Mouse (Mus musculus): ENCODE results near the gene Rif1. TPM values are rescaled to one million over a fixed set of nuclear protein-coding genes. Genes with fewer than 3 reads are reported as not detected.
"Not testable (repeated sequence)": the region's sequence is repeated elsewhere in the genome, so short reads cannot be mapped to it uniquely, and the experiment has no call there.

Gene Rif1
- polyA plus RNA-seq, 2 experiments, result 10.9 to 16.9 TPM

DNA sequence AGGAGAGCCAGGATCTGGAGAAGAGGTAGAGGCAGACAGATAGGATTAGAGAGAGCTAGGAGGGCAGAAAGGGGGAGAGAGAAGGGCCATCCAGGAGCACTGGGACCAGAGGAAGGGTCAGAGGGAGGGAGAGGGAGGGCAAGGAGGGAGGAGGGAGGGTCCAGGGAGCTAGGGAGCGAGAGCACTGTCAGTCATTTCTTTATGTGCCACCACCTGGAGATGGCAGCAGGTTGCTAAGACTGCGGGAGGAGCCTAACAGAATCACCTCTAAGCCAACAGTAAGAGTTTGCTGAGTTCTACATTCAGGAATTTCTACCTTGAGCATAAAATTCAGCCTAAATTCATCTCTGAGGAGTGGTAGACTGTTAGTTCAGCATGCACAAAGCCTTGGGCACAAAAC, 6.0 kb downstream of the Rif1 start:
- DNase-seq (ENCODE audit: low read depth in 3 of 3, low spot score in 3 of 3) (no peak), ATAC-seq (ENCODE audit: insufficient read depth) (no peak)
- WGBS (ENCODE audit: insufficient replicate concordance), result 84% methylated on average over 2 of the region's 2 CpGs
- H3K27ac ChIP-seq, result no peak overlapping the region
- peaks cover 0 to 7% of the 10 kb centered on the region in 2 experiments; a peak in 3 of 4 replicates for H3K4me1 ChIP-seq (replicated peaks; ENCODE audit: control insufficient read depth in 2 of 2, insufficient read depth in 2 of 2, low read length in 1 of 2)
- no peak overlapping the region for H3K4me3 ChIP-seq (ENCODE audit: insufficient read depth in 1 of 2, low read depth in 2 of 2, low read length in 2 of 2)
- peaks cover 61% of the 10 kb centered on the region for H3K36me3 ChIP-seq (replicated peaks; ENCODE audit: control insufficient read depth, insufficient read depth, low read depth)
- H3K9me3 ChIP-seq (ENCODE audit: control insufficient read depth, low read length), result no peaks in the 10 kb centered on the region
- TF ChIP-seq EP300 (IDR thresholded peaks at IDR 0.05; ENCODE audit: low read depth), result no peak
- TF ChIP-seq CTCF (IDR thresholded peaks at IDR 0.05; ENCODE audit: low read depth), result no peak
- no peak overlapping the region for H3K4me2 ChIP-seq (ENCODE audit: low read depth)
- H3K9ac ChIP-seq (replicated peaks), result no peak overlapping the region
- no peaks in the 10 kb centered on the region for H3K27me3 ChIP-seq (ENCODE audit: control insufficient read depth, insufficient read depth, low read length)

DNA sequence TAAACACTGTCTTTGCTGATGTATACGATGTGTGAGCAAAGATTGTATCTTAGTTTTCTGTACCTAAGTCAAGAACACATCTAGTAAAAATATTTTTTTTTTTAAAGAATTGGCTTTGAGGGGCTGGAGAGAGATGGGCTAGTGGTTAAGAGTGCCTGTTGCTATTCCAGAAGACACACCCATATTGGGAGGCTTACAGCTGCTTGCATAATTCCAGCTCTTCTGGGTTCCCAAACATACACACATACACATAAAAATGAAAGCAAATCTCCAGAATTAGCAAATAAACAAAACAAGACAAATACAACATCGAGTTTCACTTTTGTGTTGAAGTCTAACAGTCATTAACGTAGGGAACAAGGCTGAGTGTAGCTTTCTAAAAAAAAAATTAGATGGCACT, 11.4 kb downstream of the Rif1 start:
- 79% methylated on average over 3 of the region's 3 CpGs for WGBS (ENCODE audit: insufficient replicate concordance)

DNA sequence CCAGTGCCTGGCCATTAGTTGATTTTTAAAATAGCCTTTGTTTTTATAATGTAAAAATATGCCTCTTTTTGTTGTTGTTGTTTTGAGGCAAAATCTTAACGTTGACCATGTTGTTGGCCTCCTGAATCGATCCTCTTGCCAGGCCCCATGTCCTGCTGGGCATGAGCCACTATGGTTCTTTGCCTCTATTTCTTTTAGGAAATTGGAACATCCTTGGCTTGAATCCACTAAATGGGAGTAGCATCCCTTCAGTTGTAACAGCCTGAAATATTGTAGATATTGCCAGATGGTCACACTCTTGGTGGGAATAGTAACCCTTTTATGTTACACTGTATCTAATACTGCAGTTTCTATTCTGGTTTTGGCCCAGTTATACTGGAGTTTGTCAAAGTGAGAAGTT, 11.9 kb downstream of the Rif1 start:
- no peak overlapping the region for H3K4me3 ChIP-seq (ENCODE audit: insufficient read depth in 1 of 2, low read depth in 2 of 2, low read length in 2 of 2)
- H3K4me2 ChIP-seq (ENCODE audit: low read depth), result no peak overlapping the region
- H3K36me3 ChIP-seq (replicated peaks; ENCODE audit: control insufficient read depth, insufficient read depth, low read depth), result peaks cover 69% of the 10 kb centered on the region
- no peak overlapping the region for H3K9ac ChIP-seq (replicated peaks)
- ATAC-seq (ENCODE audit: insufficient read depth) (no peak), DNase-seq (ENCODE audit: low read depth in 3 of 3, low spot score in 3 of 3) (no peak)
- WGBS (ENCODE audit: insufficient replicate concordance), result 86% methylated on average over 2 of the region's 2 CpGs
- H3K27ac ChIP-seq, result no peak overlapping the region
- no peaks in the 10 kb centered on the region for H3K27me3 ChIP-seq (ENCODE audit: control insufficient read depth, insufficient read depth, low read length)
- no peak for TF ChIP-seq EP300 (IDR thresholded peaks at IDR 0.05; ENCODE audit: low read depth)
- TF ChIP-seq CTCF (IDR thresholded peaks at IDR 0.05; ENCODE audit: low read depth), result no peak
- no peaks in the 10 kb centered on the region for H3K4me1 ChIP-seq (replicated peaks; ENCODE audit: control insufficient read depth in 2 of 2, insufficient read depth in 2 of 2, low read length in 1 of 2)
- H3K9me3 ChIP-seq (ENCODE audit: control insufficient read depth, low read length), result no peaks in the 10 kb centered on the region

More for the DNA sequence above, 11.4 kb downstream of the Rif1 start:
- ATAC-seq (ENCODE audit: insufficient read depth), result no peak
- Histone ChIP-seq H3K4me2 (ENCODE audit: low read depth) (no peak overlapping the region), H3K36me3 (replicated peaks; ENCODE audit: control insufficient read depth, insufficient read depth, low read depth) (peaks cover 68% of the 10 kb centered on the region), H3K9me3 (ENCODE audit: control insufficient read depth, low read length) (no peaks in the 10 kb centered on the region), H3K27me3 (ENCODE audit: control insufficient read depth, insufficient read depth, low read length) (no peaks in the 10 kb centered on the region), H3K4me1 (replicated peaks; ENCODE audit: control insufficient read depth in 2 of 2, insufficient read depth in 2 of 2, low read length in 1 of 2) (no peaks in the 10 kb centered on the region), H3K4me3 (ENCODE audit: insufficient read depth in 1 of 2, low read depth in 2 of 2, low read length in 2 of 2) (no peak overlapping the region), H3K9ac (replicated peaks) (no peak overlapping the region), H3K27ac (no peak overlapping the region)
- DNase-seq (ENCODE audit: low read depth in 3 of 3, low spot score in 3 of 3), result no peak
- no peak for TF ChIP-seq CTCF (IDR thresholded peaks at IDR 0.05; ENCODE audit: low read depth)
- no peak for TF ChIP-seq EP300 (IDR thresholded peaks at IDR 0.05; ENCODE audit: low read depth)

DNA sequence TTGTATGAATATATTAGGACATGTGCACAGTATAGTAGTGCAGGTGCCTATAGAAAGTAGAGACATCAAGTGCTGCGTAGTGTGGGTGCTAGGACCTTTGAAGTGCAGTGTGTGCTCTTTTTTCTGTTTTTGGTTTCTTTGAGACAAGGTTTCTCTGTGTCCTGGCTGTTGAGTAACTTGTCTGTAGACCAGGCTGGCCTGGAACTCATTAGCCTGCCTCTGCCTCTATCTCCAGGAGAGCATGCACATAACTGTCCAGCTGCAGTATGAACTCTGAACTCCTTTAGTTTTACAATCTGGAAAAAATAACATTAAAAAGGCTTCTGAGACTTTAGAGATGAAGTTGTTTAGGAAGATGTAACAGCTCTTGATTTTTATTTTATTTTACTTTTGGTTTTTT, 41.5 kb downstream of the Rif1 start:
- Histone ChIP-seq H3K27ac (no peak overlapping the region), H3K4me2 (ENCODE audit: low read depth) (no peak overlapping the region), H3K36me3 (replicated peaks; ENCODE audit: control insufficient read depth, insufficient read depth, low read depth) (peaks cover 77% of the 10 kb centered on the region), H3K27me3 (ENCODE audit: control insufficient read depth, insufficient read depth, low read length) (no peaks in the 10 kb centered on the region), H3K9ac (replicated peaks) (no peak overlapping the region), H3K9me3 (ENCODE audit: control insufficient read depth, low read length) (no peaks in the 10 kb centered on the region), H3K4me3 (ENCODE audit: insufficient read depth in 1 of 2, low read depth in 2 of 2, low read length in 2 of 2) (no peak overlapping the region), H3K4me1 (replicated peaks; ENCODE audit: control insufficient read depth in 2 of 2, insufficient read depth in 2 of 2, low read length in 1 of 2) (no peaks in the 10 kb centered on the region)
- 88% methylated on average over 1 of the region's 1 CpGs for WGBS (ENCODE audit: insufficient replicate concordance)
- no peak for DNase-seq (ENCODE audit: low read depth in 3 of 3, low spot score in 3 of 3)
- no peak for ATAC-seq (ENCODE audit: insufficient read depth)
- TF ChIP-seq CTCF (IDR thresholded peaks at IDR 0.05; ENCODE audit: low read depth) (no peak), EP300 (IDR thresholded peaks at IDR 0.05; ENCODE audit: low read depth) (no peak)

DNA sequence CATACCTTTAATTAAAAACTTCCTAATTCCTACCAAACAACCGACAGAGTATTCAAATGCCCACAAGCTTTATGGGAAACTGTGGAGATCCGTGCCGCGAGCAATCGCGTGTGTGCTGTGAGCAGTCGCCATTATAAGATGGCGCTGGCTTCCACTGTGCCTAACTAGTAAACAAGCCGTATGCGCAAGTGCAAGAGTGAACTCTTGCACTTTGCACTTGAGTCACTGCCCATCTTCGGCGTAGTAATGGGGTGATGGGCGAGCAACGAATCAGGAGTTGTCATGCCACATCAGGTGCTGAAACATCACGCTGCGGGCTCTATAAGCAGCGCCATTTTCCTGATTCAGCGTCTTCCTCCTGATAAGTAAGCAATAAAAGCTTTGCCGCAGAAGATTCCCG, 58.7 kb downstream of the Rif1 start:
- not testable (repeated sequence) for DNase-seq (ENCODE audit: low read depth in 3 of 3, low spot score in 3 of 3); H3K4me1 ChIP-seq (replicated peaks; ENCODE audit: control insufficient read depth in 2 of 2, insufficient read depth in 2 of 2, low read length in 1 of 2); H3K4me3 ChIP-seq (ENCODE audit: insufficient read depth in 1 of 2, low read depth in 2 of 2, low read length in 2 of 2); H3K27me3 ChIP-seq (ENCODE audit: control insufficient read depth, insufficient read depth, low read length); H3K9ac ChIP-seq (replicated peaks); H3K4me2 ChIP-seq (ENCODE audit: low read depth); H3K36me3 ChIP-seq (replicated peaks; ENCODE audit: control insufficient read depth, insufficient read depth, low read depth); ATAC-seq (ENCODE audit: insufficient read depth); H3K27ac ChIP-seq; H3K9me3 ChIP-seq (ENCODE audit: control insufficient read depth, low read length)
- WGBS (ENCODE audit: insufficient replicate concordance), result 93% methylated on average over 20 of the region's 20 CpGs

All from liver, embryonic 14.5 days (tissue).